Mouse (Mus musculus): ENCODE data around the gene Adgrl1. TPM values are rescaled to one million over a fixed set of nuclear protein-coding genes. Genes with fewer than 3 reads are reported as not detected.
A peak's percentile ranks its signal among the peaks of the same experiment; 100 is the strongest.

The Adgrl1 gene
- polyA plus RNA-seq, 1 experiment from 2014 or later, result 54.8 TPM

GRCm38 (mm10) chr8:83974521-83974920, 74.6 kb downstream of the Adgrl1 start:
- Histone ChIP-seq H3K4me3 (ENCODE audit: low read depth, low read length) (peak overlapping the region; percentile 92; the same call in 1 of the 2 replicates), H3K27ac (ENCODE audit: low read length) (no peak overlapping the region), H3K9ac (ENCODE audit: low read depth, low read length) (no peak overlapping the region), H3K36me3 (ENCODE audit: control insufficient read depth, insufficient read depth, low read length) (no peaks in the 10 kb centered on the region), H3K9me3 (replicated peaks; ENCODE audit: control insufficient read depth, low read length, poor library complexity, severe bottlenecking) (no peaks in the 10 kb centered on the region), H3K4me1 (ENCODE audit: control insufficient read depth, insufficient read depth, low read length) (peaks cover 36% of the 10 kb centered on the region), H3K27me3 (ENCODE audit: control insufficient read depth, insufficient read depth, low read depth, low read length) (no peaks in the 10 kb centered on the region), H3K4me2 (ENCODE audit: low read length) (peak overlapping the region; percentile 86)
- WGBS, result 84% methylated on average over 4 of the region's 4 CpGs
- no peak for ATAC-seq

DNA sequence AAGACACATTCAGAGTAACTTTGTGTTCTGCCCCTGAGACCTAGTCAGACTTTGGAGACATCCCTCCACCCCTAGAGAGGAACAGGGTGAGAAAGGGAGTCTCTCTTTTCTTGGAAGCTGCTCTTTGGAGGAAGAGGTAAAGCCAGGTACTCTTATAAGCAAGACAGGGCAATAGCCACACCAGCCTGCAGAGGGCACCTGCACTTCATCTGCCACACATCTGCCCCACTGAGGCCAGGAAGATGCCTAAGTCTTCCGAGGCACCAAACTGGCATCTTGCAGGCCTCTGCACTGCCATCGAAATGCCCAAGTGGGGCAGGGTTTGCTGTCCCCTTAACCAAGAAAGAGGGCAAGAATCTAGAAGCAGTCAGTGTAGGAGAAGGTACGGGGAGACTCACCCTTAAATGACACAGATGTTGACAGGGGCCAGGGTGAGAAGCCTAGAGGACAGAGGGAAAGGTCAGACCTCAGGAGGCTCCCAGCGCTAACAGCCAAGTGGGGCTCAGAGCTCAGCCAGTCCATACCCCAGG, 76.3 kb downstream of the Adgrl1 start:
- no peak for ATAC-seq

DNA sequence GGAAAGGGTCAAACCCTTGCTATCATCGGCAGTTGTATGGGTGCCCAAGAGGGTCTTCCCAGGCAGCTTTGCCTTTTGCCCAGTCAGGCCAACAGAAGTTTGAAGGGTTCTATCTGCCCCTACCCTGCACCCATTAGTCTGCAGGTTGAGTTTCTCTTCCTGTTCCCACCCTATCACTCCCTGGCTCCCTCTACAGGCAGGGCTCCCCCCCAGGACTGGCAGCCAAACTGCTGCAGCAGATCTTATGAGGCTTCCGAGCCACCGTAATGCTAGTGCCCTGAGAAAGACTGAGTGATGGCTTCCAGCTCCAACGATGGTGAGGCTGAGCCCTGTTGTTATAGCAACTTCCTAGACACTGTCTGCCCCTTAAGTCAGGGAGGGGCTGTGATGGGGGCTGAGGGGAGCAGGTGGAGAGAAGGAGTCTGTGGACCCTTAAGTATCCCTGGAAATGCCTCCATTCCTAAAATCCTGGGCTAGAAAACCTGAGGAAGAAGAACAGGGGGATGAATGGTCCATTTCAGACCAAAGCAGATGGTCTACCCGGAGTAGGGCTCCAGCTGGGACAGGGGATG, 77.0 kb downstream of the Adgrl1 start:
- H3K4me1 ChIP-seq (ENCODE audit: control insufficient read depth, insufficient read depth, low read length), result peaks cover 31% of the 10 kb centered on the region
- no peak overlapping the region for H3K9ac ChIP-seq (ENCODE audit: low read depth, low read length)
- peaks cover 14% of the 10 kb centered on the region for H3K36me3 ChIP-seq (ENCODE audit: control insufficient read depth, insufficient read depth, low read length)
- no peak overlapping the region for H3K4me3 ChIP-seq (ENCODE audit: low read depth, low read length)
- H3K4me2 ChIP-seq (ENCODE audit: low read length), result no peak overlapping the region
- H3K27ac ChIP-seq (ENCODE audit: low read length), result no peak overlapping the region
- H3K9me3 ChIP-seq (replicated peaks; ENCODE audit: control insufficient read depth, low read length, poor library complexity, severe bottlenecking), result no peaks in the 10 kb centered on the region
- H3K27me3 ChIP-seq (ENCODE audit: control insufficient read depth, insufficient read depth, low read depth, low read length), result no peaks in the 10 kb centered on the region
- 87% methylated on average over 5 of the region's 5 CpGs for WGBS
- no peak for ATAC-seq

More for the DNA sequence above, 76.3 kb downstream of the Adgrl1 start:
- H3K9me3 ChIP-seq (replicated peaks; ENCODE audit: control insufficient read depth, low read length, poor library complexity, severe bottlenecking), result no peaks in the 10 kb centered on the region
- no peak overlapping the region for H3K9ac ChIP-seq (ENCODE audit: low read depth, low read length)
- H3K27me3 ChIP-seq (ENCODE audit: control insufficient read depth, insufficient read depth, low read depth, low read length), result no peaks in the 10 kb centered on the region
- no peak overlapping the region for H3K27ac ChIP-seq (ENCODE audit: low read length)
- peaks cover 7% of the 10 kb centered on the region for H3K36me3 ChIP-seq (ENCODE audit: control insufficient read depth, insufficient read depth, low read length)
- 85% methylated on average over 4 of the region's 4 CpGs for WGBS
- no peak overlapping the region for H3K4me3 ChIP-seq (ENCODE audit: low read depth, low read length)
- peaks cover 36% of the 10 kb centered on the region for H3K4me1 ChIP-seq (ENCODE audit: control insufficient read depth, insufficient read depth, low read length)
- no peak overlapping the region for H3K4me2 ChIP-seq (ENCODE audit: low read length)

DNA sequence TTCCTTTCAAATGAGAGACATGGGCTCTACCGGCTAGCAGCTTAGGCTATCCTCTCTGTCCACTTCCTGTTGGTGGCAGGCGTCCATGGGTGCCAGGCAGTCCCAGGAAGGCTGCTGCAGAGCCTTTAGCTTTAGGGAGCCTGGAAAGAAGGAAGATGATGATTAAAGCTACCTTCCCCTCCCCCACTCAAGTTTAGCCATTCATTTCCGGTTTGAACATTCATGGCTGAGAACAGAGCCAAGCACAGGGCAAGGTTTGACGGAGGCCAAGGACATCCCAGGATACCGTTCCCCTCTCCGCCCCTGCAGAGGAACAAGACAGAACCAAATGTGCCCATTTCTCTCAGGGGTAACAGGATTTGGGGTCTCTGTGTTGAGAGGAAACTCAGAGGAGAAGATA, 77.7 kb downstream of the Adgrl1 start:
- Histone ChIP-seq H3K36me3 (ENCODE audit: control insufficient read depth, insufficient read depth, low read length) (peaks cover 15% of the 10 kb centered on the region), H3K9ac (ENCODE audit: low read depth, low read length) (no peak overlapping the region), H3K9me3 (replicated peaks; ENCODE audit: control insufficient read depth, low read length, poor library complexity, severe bottlenecking) (no peaks in the 10 kb centered on the region), H3K4me1 (ENCODE audit: control insufficient read depth, insufficient read depth, low read length) (peaks cover 29% of the 10 kb centered on the region), H3K27ac (ENCODE audit: low read length) (no peak overlapping the region), H3K27me3 (ENCODE audit: control insufficient read depth, insufficient read depth, low read depth, low read length) (no peaks in the 10 kb centered on the region), H3K4me3 (ENCODE audit: low read depth, low read length) (no peak overlapping the region), H3K4me2 (ENCODE audit: low read length) (no peak overlapping the region)
- 68% methylated on average over 6 of the region's 6 CpGs for WGBS
- ATAC-seq, result no peak

DNA sequence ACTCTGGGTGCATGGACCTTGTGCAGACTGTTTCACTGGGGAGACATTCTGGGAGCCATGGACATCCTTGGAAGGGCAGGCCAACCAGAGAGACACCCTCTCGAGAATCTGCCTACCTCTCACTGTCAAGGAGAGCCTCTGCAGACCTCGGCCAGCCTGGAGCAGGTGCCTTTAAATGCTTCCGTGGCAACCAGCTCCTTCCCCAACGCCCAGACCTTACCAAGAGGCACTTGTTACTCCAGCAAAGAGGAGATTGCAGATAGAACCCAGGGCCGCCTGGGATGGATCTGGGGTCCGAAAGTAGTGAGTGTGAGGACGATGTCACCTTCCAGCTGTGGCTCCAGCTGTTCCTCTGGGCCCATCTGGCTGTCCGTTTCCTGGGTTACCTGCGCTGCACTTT, 78.3 kb downstream of the Adgrl1 start:
- Histone ChIP-seq H3K27me3 (ENCODE audit: control insufficient read depth, insufficient read depth, low read depth, low read length) (no peaks in the 10 kb centered on the region), H3K27ac (ENCODE audit: low read length) (no peak overlapping the region), H3K36me3 (ENCODE audit: control insufficient read depth, insufficient read depth, low read length) (peaks cover 17% of the 10 kb centered on the region), H3K9ac (ENCODE audit: low read depth, low read length) (no peak overlapping the region), H3K4me2 (ENCODE audit: low read length) (no peak overlapping the region), H3K9me3 (replicated peaks; ENCODE audit: control insufficient read depth, low read length, poor library complexity, severe bottlenecking) (no peaks in the 10 kb centered on the region), H3K4me3 (ENCODE audit: low read depth, low read length) (no peak overlapping the region), H3K4me1 (ENCODE audit: control insufficient read depth, insufficient read depth, low read length) (peaks cover 29% of the 10 kb centered on the region)
- ATAC-seq, result no peak
- WGBS, result 75% methylated on average over 9 of the region's 9 CpGs

GRCm38 (mm10) chr8:83980250-83980649, 80.3 kb downstream of the Adgrl1 start:
- ATAC-seq, result no peak
- Histone ChIP-seq H3K36me3 (ENCODE audit: control insufficient read depth, insufficient read depth, low read length) (peaks cover 28% of the 10 kb centered on the region), H3K4me1 (ENCODE audit: control insufficient read depth, insufficient read depth, low read length) (peaks cover 17% of the 10 kb centered on the region; the same call in 1 of the 2 replicates), H3K4me2 (ENCODE audit: low read length) (no peak overlapping the region), H3K27me3 (ENCODE audit: control insufficient read depth, insufficient read depth, low read depth, low read length) (no peaks in the 10 kb centered on the region), H3K9me3 (replicated peaks; ENCODE audit: control insufficient read depth, low read length, poor library complexity, severe bottlenecking) (no peaks in the 10 kb centered on the region), H3K9ac (ENCODE audit: low read depth, low read length) (no peak overlapping the region), H3K4me3 (ENCODE audit: low read depth, low read length) (no peak overlapping the region), H3K27ac (ENCODE audit: low read length) (no peak overlapping the region)
- WGBS, result 90% methylated on average over 1 of the region's 1 CpGs

- WGBS, result 87% methylated on average over 8 of the region's 8 CpGs
- Histone ChIP-seq H3K4me3 (ENCODE audit: low read depth, low read length) (no peak overlapping the region), H3K4me1 (ENCODE audit: control insufficient read depth, insufficient read depth, low read length) (peaks cover 17% of the 10 kb centered on the region; the same call in 1 of the 2 replicates), H3K9me3 (replicated peaks; ENCODE audit: control insufficient read depth, low read length, poor library complexity, severe bottlenecking) (no peaks in the 10 kb centered on the region), H3K27me3 (ENCODE audit: control insufficient read depth, insufficient read depth, low read depth, low read length) (no peaks in the 10 kb centered on the region), H3K36me3 (ENCODE audit: control insufficient read depth, insufficient read depth, low read length) (peaks cover 30% of the 10 kb centered on the region), H3K4me2 (ENCODE audit: low read length) (no peak overlapping the region), H3K9ac (ENCODE audit: low read depth, low read length) (no peak overlapping the region), H3K27ac (ENCODE audit: low read length) (no peak overlapping the region)
- no peak for ATAC-seq
Observed at GRCm38 (mm10) chr8:83980845-83981244, 80.9 kb downstream of the Adgrl1 start.

DNA sequence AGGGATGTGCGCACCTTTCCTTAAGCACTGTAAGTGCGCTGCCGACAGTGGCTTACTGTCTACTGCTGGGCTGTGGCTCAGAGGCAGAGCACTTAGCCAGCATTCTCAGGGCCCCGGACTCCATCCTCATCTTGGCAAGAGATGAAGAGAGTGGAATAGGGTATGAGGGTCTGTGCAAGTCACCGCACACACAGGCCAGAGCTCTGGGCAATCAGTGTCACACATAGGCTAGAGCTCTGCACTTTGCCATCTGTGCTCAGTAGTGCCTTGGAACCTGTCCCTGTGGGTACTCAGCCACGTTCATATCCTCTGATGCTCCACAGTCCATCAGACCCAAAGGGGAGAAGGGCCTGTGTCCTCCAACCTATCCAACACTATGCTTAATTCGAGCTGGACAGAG, 81.6 kb downstream of the Adgrl1 start:
- Histone ChIP-seq H3K9ac (ENCODE audit: low read depth, low read length) (no peak overlapping the region), H3K9me3 (replicated peaks; ENCODE audit: control insufficient read depth, low read length, poor library complexity, severe bottlenecking) (no peaks in the 10 kb centered on the region), H3K4me3 (ENCODE audit: low read depth, low read length) (no peak overlapping the region), H3K27me3 (ENCODE audit: control insufficient read depth, insufficient read depth, low read depth, low read length) (no peaks in the 10 kb centered on the region), H3K4me1 (ENCODE audit: control insufficient read depth, insufficient read depth, low read length) (peaks cover 17% of the 10 kb centered on the region; the same call in 1 of the 2 replicates), H3K36me3 (ENCODE audit: control insufficient read depth, insufficient read depth, low read length) (peaks cover 37% of the 10 kb centered on the region), H3K4me2 (ENCODE audit: low read length) (no peak overlapping the region), H3K27ac (ENCODE audit: low read length) (no peak overlapping the region)
- 94% methylated on average over 7 of the region's 7 CpGs for WGBS
- ATAC-seq, result no peak

DNA sequence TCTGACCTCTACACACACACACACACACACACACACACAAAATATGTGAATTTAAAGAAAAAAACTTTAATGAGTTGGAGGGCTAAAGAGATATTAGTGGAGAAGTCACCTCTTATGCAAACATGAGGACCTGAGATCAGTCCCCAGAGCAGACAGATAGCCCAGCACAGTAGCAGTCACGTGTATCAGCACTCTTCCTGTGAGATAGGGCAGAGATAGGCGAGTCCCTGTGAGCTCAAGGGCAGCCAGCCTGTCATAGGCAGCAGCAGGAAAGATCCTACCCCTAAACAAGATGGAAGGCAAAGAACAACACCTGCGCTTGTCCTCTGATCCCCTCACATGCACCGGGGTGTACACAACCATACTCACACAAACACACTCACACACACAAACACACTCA, 82.5 kb downstream of the Adgrl1 start:
- no peak for ATAC-seq
- 90% methylated on average over 4 of the region's 4 CpGs for WGBS
- Histone ChIP-seq H3K4me3 (ENCODE audit: low read depth, low read length) (no peak overlapping the region), H3K9me3 (replicated peaks; ENCODE audit: control insufficient read depth, low read length, poor library complexity, severe bottlenecking) (no peaks in the 10 kb centered on the region), H3K27me3 (ENCODE audit: control insufficient read depth, insufficient read depth, low read depth, low read length) (no peaks in the 10 kb centered on the region), H3K4me1 (ENCODE audit: control insufficient read depth, insufficient read depth, low read length) (peaks cover 10% of the 10 kb centered on the region; the same call in 1 of the 2 replicates), H3K9ac (ENCODE audit: low read depth, low read length) (no peak overlapping the region), H3K4me2 (ENCODE audit: low read length) (no peak overlapping the region), H3K27ac (ENCODE audit: low read length) (no peak overlapping the region), H3K36me3 (ENCODE audit: control insufficient read depth, insufficient read depth, low read length) (peaks cover 44% of the 10 kb centered on the region)

Data from midbrain, embryonic 16.5 days (tissue).